Comparison of ENCODE assay signal across 22 mouse cellular contexts in the genomic region with DNA sequence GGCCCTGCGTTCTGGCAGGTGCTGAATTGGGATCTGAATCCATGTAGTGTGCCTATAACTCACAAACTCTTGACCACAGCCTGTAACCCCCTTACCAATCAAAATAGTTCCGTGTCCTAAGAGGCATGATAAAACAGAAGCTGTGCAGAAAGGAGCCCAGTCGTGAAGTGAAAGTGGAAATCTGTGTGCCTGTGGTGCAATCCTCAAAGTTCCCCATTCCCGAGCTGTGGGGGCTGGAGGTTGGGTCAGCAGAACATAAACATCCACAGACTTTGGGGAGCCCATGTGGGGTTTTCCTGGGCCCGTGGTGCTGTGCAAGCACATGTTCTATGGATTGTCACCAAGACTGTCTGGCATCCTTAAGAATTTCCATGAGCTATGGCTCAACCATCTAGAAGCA. TPM values are rescaled to one million over a fixed set of nuclear protein-coding genes. Genes with fewer than 3 reads are reported as not detected.
"Had no signal": no experiment of that assay in that cellular context is flagged by ENCODE, and none has a peak within 500 bp of the region (broad histone marks: within the 10 kb centered on the region; RNA-seq: fewer than 3 reads in every experiment).

No protein-coding gene starts in this region.

- H3K4me3 ChIP-seq: limb, embryonic 10.5 days; limb, embryonic 13.5 days; lung, embryonic 15.5 days; midbrain, embryonic 13.5 days had no signal

- H3K4me2 ChIP-seq: limb, embryonic 13.5 days; lung, embryonic 15.5 days; midbrain, embryonic 13.5 days had no signal

- H3K27me3 ChIP-seq: limb, embryonic 13.5 days; lung, embryonic 15.5 days; midbrain, embryonic 13.5 days had no signal

- DNase-seq: kidney, adult 18-20 months; kidney, adult 9 months; kidney, postnatal 14 days; kidney, postnatal 4 days; liver; liver, postnatal 0 days; lung, postnatal 14 days; right cerebral cortex, postnatal 4 days; thymus, adult 2 months; thymus, postnatal 14 days; thymus, postnatal 4 days had no signal

- H3K27ac ChIP-seq: limb, embryonic 10.5 days; limb, embryonic 13.5 days; liver, embryonic 14.5 days; lung, embryonic 15.5 days; midbrain, embryonic 13.5 days; stomach, postnatal 0 days had no signal

- ATAC-seq: liver, postnatal 0 days; midbrain, embryonic 13.5 days; midbrain, embryonic 16.5 days had no signal

- H3K4me1 ChIP-seq: limb, embryonic 13.5 days; lung, embryonic 15.5 days; midbrain, embryonic 13.5 days had no signal

- H3K9me3 ChIP-seq: limb, embryonic 10.5 days; limb, embryonic 13.5 days; lung, embryonic 15.5 days; midbrain, embryonic 13.5 days had no signal

- H3K36me3 ChIP-seq: limb, embryonic 10.5 days; limb, embryonic 13.5 days; lung, embryonic 15.5 days; midbrain, embryonic 13.5 days had no signal

- H3K9ac ChIP-seq: limb, embryonic 13.5 days; liver, embryonic 14.5 days; liver, postnatal 0 days; lung, embryonic 15.5 days; midbrain, embryonic 13.5 days had no signal

RNA-seq across cellular contexts. Expression of a gene that starts 21.7 kb away (rescaled TPM):
- total RNA-seq: layer of hippocampus, postnatal 25 days; left cerebral cortex, adult 18-20 months; left cerebral cortex, postnatal 25 days; monocyte, adult 5-6 weeks had no signal
- polyA plus RNA-seq: midbrain, embryonic 13.5 days had no signal
